In the genomic region with DNA sequence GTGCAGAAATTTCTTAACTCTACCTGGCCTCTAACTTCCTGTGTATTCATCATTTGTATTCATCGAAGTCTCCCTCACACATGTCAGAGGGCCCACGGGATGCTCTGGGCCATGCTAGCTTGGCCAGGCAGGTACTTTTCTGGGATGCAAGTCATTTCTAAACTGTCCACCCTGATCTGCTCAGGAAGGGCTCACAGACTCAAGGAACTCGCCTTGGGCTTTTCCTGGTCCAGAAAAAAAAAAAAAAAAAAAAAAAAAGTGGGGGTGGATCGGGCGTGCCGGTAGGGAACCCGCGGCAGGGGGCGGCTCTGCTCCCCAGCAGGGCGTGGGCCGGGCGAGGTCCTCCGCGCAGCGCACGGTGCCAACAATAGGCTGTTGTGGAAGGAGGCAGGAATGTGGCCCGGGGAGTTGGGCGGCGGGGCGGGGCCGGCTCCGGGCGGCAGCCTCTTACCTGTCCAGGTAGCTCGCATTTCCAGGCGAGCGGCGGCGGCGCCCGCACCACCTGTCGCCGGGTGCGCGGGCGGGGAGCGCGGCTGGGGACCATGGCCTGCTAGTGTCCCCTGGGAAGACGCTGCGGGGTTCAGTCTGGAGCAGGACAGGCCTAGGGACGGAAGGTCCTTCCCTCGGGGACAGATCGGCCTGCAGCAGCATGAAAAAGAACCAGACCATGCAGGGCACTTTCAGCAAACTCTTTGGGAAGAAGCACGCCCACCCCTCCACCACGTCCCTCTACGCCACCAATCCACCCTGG, we compare ENCODE assay signal across 9 mouse cellular contexts. TPM values are rescaled to one million over a fixed set of nuclear protein-coding genes. Genes with fewer than 3 reads are reported as not detected.
DNase-seq lines count a peak whose midpoint lies in the region; ATAC-seq and TF ChIP-seq lines count a peak whose summit lies in the region.
"Had no signal": no experiment of that assay in that cellular context is flagged by ENCODE, and none has a peak within 500 bp of the region (broad histone marks: within the 10 kb centered on the region; RNA-seq: fewer than 3 reads in every experiment).

A gene (plus strand): TSS at position 460 of the 751 bp plus-strand sequence.

- peak within 1 kb of the TSS; percentile 53 for H3K4me3 ChIP-seq in bone marrow macrophage, adult 2 months (ENCODE audit: insufficient read depth, low read length)
- peak within 1 kb of the TSS; percentile 47 for H3K4me3 ChIP-seq in hindbrain, embryonic 16.5 days (ENCODE audit: low read length)
- no peak within 1 kb of the TSS for H3K4me3 ChIP-seq in myocyte

- H3K27ac ChIP-seq in bone marrow macrophage, adult 2 months (ENCODE audit: insufficient read depth, low read depth, low read length), result no peak within 1 kb of the TSS
- H3K27ac ChIP-seq in hindbrain, embryonic 16.5 days (ENCODE audit: low read depth, low read length), result no peak within 1 kb of the TSS

- no peaks in the 10 kb centered on the region for H3K79me2 ChIP-seq in myocyte (ENCODE audit: control insufficient read depth, insufficient read depth)

- ATAC-seq in hindbrain, embryonic 16.5 days, result no peak
- ATAC-seq in megakaryocyte progenitor cell, adult 5-6 weeks (replicated peaks; ENCODE audit: poor library complexity), result no peak

- no peaks in the 10 kb centered on the region for H3K36me3 ChIP-seq in hindbrain, embryonic 16.5 days (ENCODE audit: control insufficient read depth, insufficient read depth, low read length)
- no peaks in the 10 kb centered on the region for H3K36me3 ChIP-seq in myocyte (ENCODE audit: control insufficient read depth, insufficient read depth)

- TF ChIP-seq CTCF in bone marrow macrophage, adult 2 months (IDR thresholded peaks at IDR 0.05; ENCODE audit: low read depth, low read length), result no peak

- WGBS in hindbrain, embryonic 16.5 days, result 2% methylated on average over 42 of the region's 45 CpGs

- peaks cover 13% of the 10 kb centered on the region for H3K27me3 ChIP-seq in hindbrain, embryonic 16.5 days (replicated peaks; ENCODE audit: control insufficient read depth, insufficient read depth, low read length)
- peaks cover 30% of the 10 kb centered on the region for H3K27me3 ChIP-seq in myocyte (ENCODE audit: control insufficient read depth, insufficient read depth, insufficient read length)
- H3K27me3 ChIP-seq: CH12.LX had no signal

- DNase-seq in cerebellum, postnatal 14 days, result peak; percentile 10 to 25
- DNase-seq in cerebellum, adult 11-12 months, result no peak
- DNase-seq in liver, result peak; percentile 36
- DNase-seq in right cerebral cortex, postnatal 36 days (ENCODE audit: low spot score in 2 of 2), result no peak

- no peak for TF ChIP-seq POLR2A in bone marrow macrophage, adult 2 months (IDR thresholded peaks at IDR 0.05; ENCODE audit: borderline replicate concordance, low read depth, low read length)
- TF ChIP-seq POLR2A in myocyte (IDR thresholded peaks at IDR 0.05; ENCODE audit: insufficient read length, low read depth), result no peak

- no peak within 1 kb of the TSS for H3ac ChIP-seq in myocyte (ENCODE audit: control insufficient read depth, insufficient read length)

- no peaks in the 10 kb centered on the region for H3K9me3 ChIP-seq in hindbrain, embryonic 16.5 days (ENCODE audit: control insufficient read depth, low read length)

- H3K4me1 ChIP-seq in bone marrow macrophage, adult 2 months (ENCODE audit: control insufficient read depth, insufficient read depth, low read length), result peaks cover 20% of the 10 kb centered on the region
- peaks cover 12% of the 10 kb centered on the region for H3K4me1 ChIP-seq in hindbrain, embryonic 16.5 days (ENCODE audit: control insufficient read depth, insufficient read depth, low read depth, low read length)

- peak within 1 kb of the TSS; percentile 91 for H3K4me2 ChIP-seq in hindbrain, embryonic 16.5 days (ENCODE audit: low read length)
- peak within 1 kb of the TSS; percentile 34 for H3K4me2 ChIP-seq in myocyte (ENCODE audit: low read depth)

- H3K9ac ChIP-seq in hindbrain, embryonic 16.5 days (ENCODE audit: low read depth, low read length), result peak within 1 kb of the TSS; percentile 60

TF ChIP-seq in myocyte, 11 proteins besides CTCF, POLR2A, EP300 and RAD21:
- no peak for TF ChIP-seq MYOD1 (IDR thresholded peaks at IDR 0.05; ENCODE audit: control insufficient read depth in 1 of 3, insufficient read length in 2 of 3, low read depth in 2 of 3)
- TF ChIP-seq POLR2AphosphoS2 (IDR thresholded peaks at IDR 0.05; ENCODE audit: insufficient read length, low read depth), result no peak
- TF ChIP-seq CEBPB (IDR thresholded peaks at IDR 0.05; ENCODE audit: insufficient read depth, poor library complexity, severe bottlenecking), result no peak
- no peak for TF ChIP-seq E2F4 (IDR thresholded peaks at IDR 0.05; ENCODE audit: insufficient read depth)
- TF ChIP-seq MAX (IDR thresholded peaks at IDR 0.05; ENCODE audit: low read depth), result no peak
- TF ChIP-seq SRF (IDR thresholded peaks at IDR 0.05; ENCODE audit: control insufficient read depth, insufficient read length, low read depth), result no peak
- TF ChIP-seq TCF12 (IDR thresholded peaks at IDR 0.05; ENCODE audit: insufficient read depth, poor library complexity, severe bottlenecking), result no peak
- TF ChIP-seq MYOG (IDR thresholded peaks at IDR 0.05; ENCODE audit: control insufficient read depth in 1 of 3, insufficient read depth in 1 of 3, insufficient read length in 2 of 3, low read depth in 2 of 3), result no peak
- TF ChIP-seq TCF3 (IDR thresholded peaks at IDR 0.05; ENCODE audit: insufficient read length, low read depth), result no peak
- TF ChIP-seq USF1 (IDR thresholded peaks at IDR 0.05; ENCODE audit: low read depth), result no peak
- no peak for TF ChIP-seq REST (IDR thresholded peaks at IDR 0.05; ENCODE audit: insufficient read depth, insufficient read length)

RNA-seq across cellular contexts. Expression of the gene that starts here (rescaled TPM):
- polyA plus RNA-seq in bone marrow macrophage, adult 2 months (2012; ENCODE audit: insufficient read depth, insufficient read length, missing spikeins), result 2.8 and 3.0 TPM in 2 replicates
- 0.11 and 0.42 TPM in 2 replicates for polyA plus RNA-seq in hindbrain, embryonic 16.5 days (2015; fragmentation: Nextera tagmentation; extraction: Ambion mirVana)
- 0.08 TPM for polyA plus RNA-seq in myocyte (2012; fragmentation: generic; extraction: Trizol)
- 1.6 and 2.3 TPM in 2 replicates for total RNA-seq in megakaryocyte progenitor cell, adult 5-6 weeks (2015)
- total RNA-seq in megakaryocyte progenitor cell, adult 5-6 weeks (2017), result 0.29 and 0.71 TPM in 2 replicates
- total RNA-seq: CH12.LX had no signal

Comparison
In these comparisons a context has a peak if more than half of its experiments do, and no peak if none do; other contexts are left out.
1. DNase-seq: peak in cerebellum, postnatal 14 days (2 of 2) and liver (single experiment); none in cerebellum, adult 11-12 months (single experiment) and right cerebral cortex, postnatal 36 days (0 of 2).